Mouse (Mus musculus): Measurements from ENCODE around the gene Tmem242.

GRCm38 (mm10) chr17:5419771-5420518, 20.1 kb downstream of the Tmem242 start:
- TF ChIP-seq CTCF (IDR thresholded peaks at IDR 0.05; ENCODE audit: extremely low read depth, insufficient read length, insufficient replicate concordance, low read depth, low read length) (no peak), POLR2A (IDR thresholded peaks at IDR 0.05; ENCODE audit: low read depth, low read length) (no peak)

Data from small intestine, adult 2 months (tissue).